Mouse (Mus musculus): Measurements from ENCODE around the gene Bicra. TPM values are rescaled to one million over a fixed set of nuclear protein-coding genes. Genes with fewer than 3 reads are reported as not detected.

Bicra gene
- polyA plus RNA-seq, 1 experiment from 2014 or later, result 6.9 TPM

GRCm38 (mm10) chr7:16004177-16004856 lies 43.4 kb downstream of the Bicra start:
- WGBS, result 64% methylated on average over 12 of the region's 12 CpGs
- Histone ChIP-seq H3K4me1 (peaks cover 6% of the 10 kb centered on the region), H3K4me3 (no peak overlapping the region), H3K9me3 (replicated peaks) (no peaks in the 10 kb centered on the region), H3K27ac (replicated peaks) (no peak overlapping the region), H3K36me3 (peaks cover 45% of the 10 kb centered on the region), H3K27me3 (ENCODE audit: low read depth, poor library complexity, severe bottlenecking) (no peaks in the 10 kb centered on the region)
- DNase-seq (ENCODE audit: low spot score), result no peak

DNA sequence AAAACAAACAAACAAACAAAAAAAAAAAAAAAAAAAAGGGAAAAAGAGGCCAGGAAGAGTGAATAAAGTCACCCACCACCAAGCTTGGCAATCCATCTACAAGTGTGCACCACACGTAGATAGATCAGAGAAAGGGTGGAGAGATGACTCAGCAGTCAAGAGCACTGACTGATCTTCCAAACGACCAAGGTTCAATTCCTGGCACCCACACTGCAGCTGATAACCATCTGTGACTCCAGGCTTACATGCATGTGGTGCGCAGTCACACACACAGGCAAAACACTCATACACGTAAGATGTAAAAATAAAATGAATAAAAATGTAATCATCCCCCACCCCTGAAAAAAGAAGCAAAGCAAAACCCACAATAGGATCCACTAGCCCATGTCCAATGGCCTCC lies 44.7 kb downstream of the Bicra start:
- peaks cover 6% of the 10 kb centered on the region for H3K4me1 ChIP-seq
- no peak overlapping the region for H3K27ac ChIP-seq (replicated peaks)
- 89% methylated on average over 4 of the region's 4 CpGs for WGBS
- DNase-seq (ENCODE audit: low spot score), result no peak
- H3K27me3 ChIP-seq (ENCODE audit: low read depth, poor library complexity, severe bottlenecking), result no peaks in the 10 kb centered on the region
- H3K36me3 ChIP-seq, result peaks cover 45% of the 10 kb centered on the region
- H3K4me3 ChIP-seq, result no peak overlapping the region
- H3K9me3 ChIP-seq (replicated peaks), result no peaks in the 10 kb centered on the region

GRCm38 (mm10) chr7:16002171-16002570 lies 45.5 kb downstream of the Bicra start:
- Histone ChIP-seq H3K27me3 (ENCODE audit: low read depth, poor library complexity, severe bottlenecking) (no peaks in the 10 kb centered on the region), H3K36me3 (peaks cover 45% of the 10 kb centered on the region), H3K4me3 (no peak overlapping the region), H3K4me1 (peaks cover 6% of the 10 kb centered on the region), H3K9me3 (replicated peaks) (no peaks in the 10 kb centered on the region), H3K27ac (replicated peaks) (no peak overlapping the region)
- 89% methylated on average over 5 of the region's 5 CpGs for WGBS
- no peak for DNase-seq (ENCODE audit: low spot score)

DNA sequence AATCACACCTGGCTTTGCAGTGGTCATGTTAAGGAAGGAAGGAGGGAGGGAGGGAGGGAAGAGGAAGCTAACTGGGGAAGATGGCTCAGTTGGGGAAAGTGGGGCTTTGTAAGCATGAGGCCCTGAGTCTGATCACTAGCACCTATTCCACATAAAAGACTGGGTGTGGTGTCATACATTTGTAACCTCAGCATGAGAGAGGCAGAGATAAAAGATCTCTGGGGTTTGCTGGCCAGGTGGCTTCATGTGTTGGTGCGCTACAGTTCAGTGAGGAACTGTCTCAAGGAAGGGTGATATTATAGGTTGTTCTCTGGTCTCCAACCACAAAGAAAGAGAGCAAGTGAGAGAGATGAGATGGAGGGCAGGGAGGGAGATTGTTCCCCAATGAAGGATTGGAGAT lies 46.0 kb downstream of the Bicra start:
- H3K27me3 ChIP-seq (ENCODE audit: low read depth, poor library complexity, severe bottlenecking), result no peaks in the 10 kb centered on the region
- 100% methylated on average over 1 of the region's 1 CpGs for WGBS
- no peaks in the 10 kb centered on the region for H3K9me3 ChIP-seq (replicated peaks)
- DNase-seq (ENCODE audit: low spot score), result no peak
- H3K4me3 ChIP-seq, result no peak overlapping the region
- peaks cover 6% of the 10 kb centered on the region for H3K4me1 ChIP-seq
- H3K27ac ChIP-seq (replicated peaks), result no peak overlapping the region
- H3K36me3 ChIP-seq, result peaks cover 45% of the 10 kb centered on the region

GRCm38 (mm10) chr7:15993789-15994188 lies 53.9 kb downstream of the Bicra start:
- H3K9me3 ChIP-seq (replicated peaks), result no peaks in the 10 kb centered on the region
- H3K27ac ChIP-seq (replicated peaks), result no peak overlapping the region
- H3K4me1 ChIP-seq, result no peaks in the 10 kb centered on the region
- H3K4me3 ChIP-seq, result no peak overlapping the region
- no peak for DNase-seq (ENCODE audit: low spot score)
- H3K27me3 ChIP-seq (ENCODE audit: low read depth, poor library complexity, severe bottlenecking), result no peaks in the 10 kb centered on the region
- WGBS, result 95% methylated on average over 4 of the region's 4 CpGs
- H3K36me3 ChIP-seq, result peaks cover 96% of the 10 kb centered on the region

DNA sequence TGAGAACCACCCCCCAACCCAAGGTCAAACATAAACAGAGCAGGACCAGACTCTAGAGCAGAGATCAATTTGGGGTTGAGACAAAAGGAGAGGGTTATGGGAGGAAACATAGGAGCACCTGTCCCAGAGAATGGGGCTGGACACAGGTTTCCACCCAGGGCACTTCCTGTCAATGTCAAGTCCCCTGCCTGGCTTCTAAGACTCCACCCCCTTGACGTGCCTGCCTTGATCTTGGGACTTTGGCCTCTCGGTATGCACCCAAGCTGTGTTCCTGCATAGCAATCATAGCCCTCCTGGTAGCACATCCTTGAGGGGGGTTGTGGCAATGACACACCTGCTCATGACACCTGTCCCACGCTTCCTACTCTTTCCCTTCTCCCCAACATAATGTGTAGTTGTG lies 54.6 kb downstream of the Bicra start:
- 82% methylated on average over 3 of the region's 3 CpGs for WGBS
- no peak for DNase-seq (ENCODE audit: low spot score)
- H3K4me1 ChIP-seq, result no peaks in the 10 kb centered on the region
- H3K36me3 ChIP-seq, result peaks cover 100% of the 10 kb centered on the region
- no peak overlapping the region for H3K4me3 ChIP-seq
- no peaks in the 10 kb centered on the region for H3K27me3 ChIP-seq (ENCODE audit: low read depth, poor library complexity, severe bottlenecking)
- H3K27ac ChIP-seq (replicated peaks), result no peak overlapping the region
- no peaks in the 10 kb centered on the region for H3K9me3 ChIP-seq (replicated peaks)

- 96% methylated on average over 3 of the region's 3 CpGs for WGBS
- Histone ChIP-seq H3K4me1 (no peaks in the 10 kb centered on the region), H3K4me3 (no peak overlapping the region), H3K9me3 (replicated peaks) (0 out of 2 replicates have a peak, but pooled peaks cover 4% of the 10 kb centered on the region), H3K27ac (replicated peaks) (no peak overlapping the region), H3K36me3 (peaks cover 100% of the 10 kb centered on the region), H3K27me3 (ENCODE audit: low read depth, poor library complexity, severe bottlenecking) (no peaks in the 10 kb centered on the region)
- no peak for DNase-seq (ENCODE audit: low spot score)
These were observed 56.0 kb downstream of the Bicra start for GRCm38 (mm10) chr7:15991764-15992163.

- Histone ChIP-seq H3K36me3 (peaks cover 86% of the 10 kb centered on the region), H3K27ac (replicated peaks) (no peak overlapping the region)
These were observed 59.9 kb downstream of the Bicra start for GRCm38 (mm10) chr7:15987661-15988356.

GRCm38 (mm10) chr7:15982729-15983407 lies 64.9 kb downstream of the Bicra start:
- H3K9me3 ChIP-seq (replicated peaks), result peaks cover 14% of the 10 kb centered on the region; the same call in 1 of the 2 replicates
- no peaks in the 10 kb centered on the region for H3K4me1 ChIP-seq
- no peak for DNase-seq (ENCODE audit: low spot score)
- peaks cover 84% of the 10 kb centered on the region for H3K36me3 ChIP-seq
- no peak overlapping the region for H3K27ac ChIP-seq (replicated peaks)
- H3K4me3 ChIP-seq, result no peak overlapping the region
- H3K27me3 ChIP-seq (ENCODE audit: low read depth, poor library complexity, severe bottlenecking), result no peaks in the 10 kb centered on the region
- 50% methylated on average over 4 of the region's 4 CpGs for WGBS

More at GRCm38 (mm10) chr7:15987661-15988356, 59.9 kb downstream of the Bicra start:
- WGBS, result 93% methylated on average over 16 of the region's 16 CpGs
- DNase-seq (ENCODE audit: low spot score), result no peak
- Histone ChIP-seq H3K4me3 (no peak overlapping the region), H3K27me3 (ENCODE audit: low read depth, poor library complexity, severe bottlenecking) (no peaks in the 10 kb centered on the region), H3K9me3 (replicated peaks) (0 out of 2 replicates have a peak, but pooled peaks cover 4% of the 10 kb centered on the region), H3K4me1 (no peaks in the 10 kb centered on the region)

GRCm38 (mm10) chr7:15981538-15981937 lies 66.2 kb downstream of the Bicra start:
- peaks cover 10% of the 10 kb centered on the region; the same call in 1 of the 2 replicates for H3K9me3 ChIP-seq (replicated peaks)
- H3K27ac ChIP-seq (replicated peaks), result no peak overlapping the region
- no peak for DNase-seq (ENCODE audit: low spot score)
- H3K36me3 ChIP-seq, result peaks cover 84% of the 10 kb centered on the region
- H3K27me3 ChIP-seq (ENCODE audit: low read depth, poor library complexity, severe bottlenecking), result no peaks in the 10 kb centered on the region
- no peaks in the 10 kb centered on the region for H3K4me1 ChIP-seq
- WGBS, result 89% methylated on average over 4 of the region's 4 CpGs
- no peak overlapping the region for H3K4me3 ChIP-seq

DNA sequence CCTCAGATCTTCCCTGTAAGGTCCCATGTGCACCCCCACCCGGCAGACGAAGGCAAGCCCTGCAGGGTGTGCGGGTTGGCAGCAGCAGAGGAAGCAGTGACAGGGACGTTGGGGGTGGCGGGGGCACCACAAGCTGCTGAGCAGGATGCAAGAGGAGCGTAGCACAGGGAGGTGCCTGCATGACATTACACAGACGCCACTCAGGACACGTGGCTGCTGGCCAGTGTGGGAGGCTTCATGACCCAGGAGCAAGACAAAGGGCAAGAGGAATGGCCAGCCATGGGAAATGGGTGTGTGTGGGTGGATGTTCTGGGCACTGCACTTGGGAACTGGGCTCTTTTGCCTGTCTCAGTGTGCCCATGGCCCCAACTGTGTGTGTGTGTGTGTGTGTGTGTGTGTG lies 67.5 kb downstream of the Bicra start:
- H3K9me3 ChIP-seq (replicated peaks), result peaks cover 10% of the 10 kb centered on the region; the same call in 1 of the 2 replicates
- no peak overlapping the region for H3K27ac ChIP-seq (replicated peaks)
- no peaks in the 10 kb centered on the region for H3K4me1 ChIP-seq
- H3K4me3 ChIP-seq, result no peak overlapping the region
- WGBS, result 93% methylated on average over 8 of the region's 8 CpGs
- no peak for DNase-seq (ENCODE audit: low spot score)
- H3K27me3 ChIP-seq (ENCODE audit: low read depth, poor library complexity, severe bottlenecking), result no peaks in the 10 kb centered on the region
- H3K36me3 ChIP-seq, result peaks cover 86% of the 10 kb centered on the region

- H3K27me3 ChIP-seq (ENCODE audit: low read depth, poor library complexity, severe bottlenecking), result no peaks in the 10 kb centered on the region
- WGBS, result 77% methylated on average over 4 of the region's 4 CpGs
- peaks cover 10% of the 10 kb centered on the region; the same call in 1 of the 2 replicates for H3K9me3 ChIP-seq (replicated peaks)
- H3K36me3 ChIP-seq, result peaks cover 98% of the 10 kb centered on the region
- no peak overlapping the region for H3K4me3 ChIP-seq
- DNase-seq (ENCODE audit: low spot score), result no peak
- 0 out of 2 replicates have a peak, but pooled peaks cover 5% of the 10 kb centered on the region for H3K4me1 ChIP-seq
- H3K27ac ChIP-seq (replicated peaks), result no peak overlapping the region
These were observed 71.8 kb downstream of the Bicra start for GRCm38 (mm10) chr7:15975904-15976303.
